Mouse (Mus musculus): ENCODE results near the gene Hspb8.

- TF ChIP-seq CTCF (IDR thresholded peaks at IDR 0.05; ENCODE audit: low read depth) = no peak
- no peak for TF ChIP-seq EP300 (IDR thresholded peaks at IDR 0.05; ENCODE audit: low read depth)
Measured at GRCm38 (mm10) chr5:116442697-116443458, 20.2 kb upstream of the Hspb8 start.
